Mouse (Mus musculus) intestine, embryonic 14.5 days (tissue): Measurements from ENCODE around the gene Med12. TPM values are rescaled to one million over a fixed set of nuclear protein-coding genes. Genes with fewer than 3 reads are reported as not detected.

Experiments used
- ATAC-seq: fragments of 200-750 bp; cut with Nextera tagmentation; replicated peaks from 2 replicates; pipeline ENCODE4 v1.8.0; 2017; ENCODE audit warnings: low read depth, moderate number of reproducible peaks, moderate TSS enrichment, moderate library complexity; ENCODE audit not compliant: low FRiP score, low TSS enrichment
- DNase-seq: peaks from one replicate; pipeline ENCODE4 v3.0.0-alpha.2; 2018; ENCODE audit warnings: low spot score
- H3K27ac ChIP-seq: fragments of 300-500 bp; sonication (generic); 2 replicates; pipeline ENCODE4 v1.5.1; 2014; ENCODE audit warnings: low read depth, mild to moderate bottlenecking, control low read depth
- H3K27me3 ChIP-seq: fragments of 300-500 bp; sonication (generic); replicated peaks from 2 replicates; pipeline ENCODE4 v1.6.1; 2014; ENCODE audit warnings: low read length, control low read depth; ENCODE audit not compliant: control insufficient read depth, insufficient read depth
- H3K36me3 ChIP-seq: fragments of 300-500 bp; sonication (generic); 2 replicates; pipeline ENCODE4 v1.6.1; 2014; ENCODE audit warnings: low read length, control low read depth; ENCODE audit not compliant: control insufficient read depth, insufficient read depth
- H3K4me1 ChIP-seq: fragments of 300-500 bp; sonication (generic); replicated peaks from 2 replicates; pipeline ENCODE4 v1.6.1; 2014; ENCODE audit warnings: low read length, control low read depth, mixed read lengths; ENCODE audit not compliant: control insufficient read depth, insufficient read depth
- H3K4me2 ChIP-seq: fragments of 300-500 bp; sonication (generic); 2 replicates; pipeline ENCODE4 v1.6.1; 2014; ENCODE audit warnings: low read length
- H3K4me3 ChIP-seq: fragments of 300-500 bp; sonication (generic); 2 replicates; pipeline ENCODE4 v1.5.1; 2014; ENCODE audit warnings: low read depth, low read length, control low read depth, mixed read lengths
- H3K9ac ChIP-seq: fragments of 300-500 bp; sonication (generic); 2 replicates; pipeline ENCODE4 v1.6.1; 2014; ENCODE audit warnings: mild to moderate bottlenecking, low read length
- H3K9me3 ChIP-seq: fragments of 300-500 bp; sonication (generic); 2 replicates; pipeline ENCODE4 v1.6.1; 2016; ENCODE audit warnings: low read length, control low read depth; ENCODE audit not compliant: control insufficient read depth
- WGBS: fragments of 180-500 bp; shearing (Covaris S2); extraction: QIAGEN DNeasy Blood & Tissue Kit; methylation state at CpG from one replicate; pipeline ENCODE4 v1.1.7; 2014; 5-methylcytosine and 5-hydroxymethylcytosine counted together
- polyA plus RNA-seq: library from polyadenylated mRNA; unstranded; fragments of >200 nt; fragmentation: Nextera tagmentation; extraction: Ambion mirVana; gene quantifications from 2 replicates; pipeline ENCODE4 v1.2.1, GENCODE M21; 2014

The Med12 gene
- polyA plus RNA-seq, 1 experiment from 2014 or later, result 38.5 TPM

DNA sequence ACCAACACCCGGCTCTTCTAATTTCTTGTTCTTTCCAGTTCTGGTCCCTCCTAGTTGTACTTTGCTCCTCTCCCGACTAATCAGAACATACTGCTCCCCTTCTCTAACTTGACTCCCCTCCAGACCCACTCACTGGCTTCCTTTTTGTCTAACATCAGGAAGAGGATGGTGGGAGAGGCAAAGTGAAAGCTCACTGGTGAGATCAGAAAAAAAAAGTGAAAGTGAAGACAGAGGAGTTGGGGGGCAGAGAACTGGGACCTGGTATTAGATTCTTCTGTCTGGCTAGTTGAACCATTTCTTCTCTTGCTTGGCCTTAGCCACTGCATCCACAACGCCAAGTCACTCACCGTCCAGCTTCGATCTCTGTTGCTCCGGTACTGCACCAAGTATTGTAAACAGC, 7.2 kb upstream of the Med12 start:
- Histone ChIP-seq H3K4me2 (no peak overlapping the region), H3K27me3 (no peaks in the 10 kb centered on the region; the same call in 1 of the 2 replicates), H3K27ac (no peak overlapping the region), H3K4me3 (no peak overlapping the region), H3K4me1 (no peaks in the 10 kb centered on the region), H3K9ac (no peak overlapping the region), H3K36me3 (no peaks in the 10 kb centered on the region), H3K9me3 (no peaks in the 10 kb centered on the region)
- WGBS, result 81% methylated on average over 6 of the region's 6 CpGs
- DNase-seq (no peak), ATAC-seq (no peak)

- Histone ChIP-seq H3K4me1 (no peaks in the 10 kb centered on the region), H3K9ac (no peak within 1 kb of the TSS), H3K4me2 (no peak within 1 kb of the TSS), H3K27ac (no peak within 1 kb of the TSS), H3K27me3 (no peaks in the 10 kb centered on the region; the same call in 1 of the 2 replicates), H3K9me3 (no peaks in the 10 kb centered on the region), H3K4me3 (no peak within 1 kb of the TSS), H3K36me3 (no peaks in the 10 kb centered on the region)
- DNase-seq (no peak), ATAC-seq (no peak)
- WGBS, result 44% methylated on average over 5 of the region's 5 CpGs
Observed at GRCm38 (mm10) chrX:101268025-101268754, 5.6 kb upstream of the Med12 start, which contains the start of gene Il2rg. Il2rg (minus strand) TSS chrX:101268255.

DNA sequence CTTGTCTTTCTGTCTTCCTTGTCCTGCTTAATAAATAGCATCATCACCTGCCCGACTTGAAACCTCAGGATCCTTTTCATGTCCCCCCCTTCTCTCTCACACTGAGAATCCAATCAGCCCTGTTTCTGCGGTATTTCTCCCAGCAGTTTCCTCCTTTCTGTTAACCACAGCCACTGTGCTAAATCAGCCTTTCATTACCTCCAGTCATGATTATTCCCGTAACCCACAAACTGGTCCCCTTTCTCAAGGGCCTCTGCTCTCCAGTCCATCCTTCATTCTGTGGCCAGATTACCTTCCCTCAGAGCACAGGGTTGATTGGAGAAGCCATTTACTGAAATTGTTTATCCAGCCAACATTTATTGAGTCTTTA, 5.1 kb upstream of the Med12 start, which contains the start of gene Gm20489:
TSS of gene Gm20489 (minus strand) at position 269 of the 370 bp plus-strand sequence.
- H3K4me1 ChIP-seq, result no peaks in the 10 kb centered on the region
- ATAC-seq (no peak), DNase-seq (no peak)
- WGBS, result 44% methylated on average over 3 of the region's 3 CpGs
- no peak within 1 kb of the TSS for H3K4me3 ChIP-seq
- no peaks in the 10 kb centered on the region for H3K36me3 ChIP-seq
- H3K4me2 ChIP-seq, result no peak within 1 kb of the TSS
- H3K9ac ChIP-seq, result no peak within 1 kb of the TSS
- H3K27me3 ChIP-seq, result no peaks in the 10 kb centered on the region; the same call in 1 of the 2 replicates
- H3K9me3 ChIP-seq, result no peaks in the 10 kb centered on the region
- H3K27ac ChIP-seq, result no peak within 1 kb of the TSS

DNA sequence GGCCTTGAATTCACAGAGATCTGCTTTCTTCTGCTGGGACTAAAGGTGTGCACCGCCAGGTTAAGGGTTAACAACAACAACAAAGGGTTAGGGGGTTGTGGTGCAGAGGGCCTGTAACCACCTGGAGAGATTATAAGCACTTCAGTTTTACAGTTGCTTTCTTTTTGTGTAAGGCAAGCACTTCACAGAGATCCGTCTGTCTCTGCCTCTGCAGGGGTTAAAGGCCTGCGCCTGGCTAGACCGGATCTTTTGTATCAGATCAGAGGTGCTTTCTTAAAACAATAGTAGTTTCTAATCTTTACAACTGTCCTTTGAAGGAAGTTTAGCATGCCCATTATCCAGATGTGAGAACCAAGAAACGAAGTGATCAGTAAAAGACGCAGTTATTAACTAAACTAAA, 420 bp upstream of the Med12 start:
- H3K27ac ChIP-seq, result no peak overlapping the region
- DNase-seq, result no peak
- H3K9me3 ChIP-seq, result no peaks in the 10 kb centered on the region
- no peak for ATAC-seq
- 0 out of 2 replicates have a peak overlapping the region, but pooled peaks have one; percentile 56 for H3K9ac ChIP-seq
- 0 out of 2 replicates have a peak, but pooled peaks cover 3% of the 10 kb centered on the region for H3K27me3 ChIP-seq
- H3K4me3 ChIP-seq, result peak overlapping the region; percentile 48
- no peaks in the 10 kb centered on the region for H3K4me1 ChIP-seq
- H3K4me2 ChIP-seq, result peak overlapping the region; percentile 44
- WGBS, result 22% methylated on average over 6 of the region's 6 CpGs
- peaks cover 15% of the 10 kb centered on the region for H3K36me3 ChIP-seq

DNA sequence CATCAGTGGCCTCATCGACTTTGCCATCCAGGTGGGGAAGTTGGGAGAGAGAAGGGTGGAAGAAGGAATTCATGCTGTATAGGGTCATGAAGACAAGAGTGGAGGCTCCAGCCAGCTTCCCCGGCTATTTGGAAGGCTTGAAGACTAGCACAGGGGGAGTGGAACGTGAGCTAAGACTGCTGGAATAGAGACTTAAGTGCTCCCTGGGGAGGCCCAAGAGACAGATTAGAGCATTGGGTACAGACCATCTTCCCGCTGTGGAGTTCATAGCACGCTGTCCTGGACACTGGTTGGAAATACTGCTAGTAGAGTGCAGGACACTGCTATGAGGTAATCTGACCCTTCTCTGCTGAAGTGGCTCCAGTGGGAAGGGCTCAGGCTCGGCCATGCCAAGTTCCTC, 9.0 kb downstream of the Med12 start:
- DNase-seq, result no peak
- no peak overlapping the region for H3K4me2 ChIP-seq
- H3K36me3 ChIP-seq, result peaks cover 75% of the 10 kb centered on the region
- no peak for ATAC-seq
- no peaks in the 10 kb centered on the region for H3K9me3 ChIP-seq
- no peak overlapping the region for H3K4me3 ChIP-seq
- WGBS, result 83% methylated on average over 6 of the region's 6 CpGs
- no peaks in the 10 kb centered on the region for H3K4me1 ChIP-seq
- H3K27me3 ChIP-seq, result 0 out of 2 replicates have a peak, but pooled peaks cover 3% of the 10 kb centered on the region
- H3K27ac ChIP-seq, result no peak overlapping the region
- no peak overlapping the region for H3K9ac ChIP-seq

DNA sequence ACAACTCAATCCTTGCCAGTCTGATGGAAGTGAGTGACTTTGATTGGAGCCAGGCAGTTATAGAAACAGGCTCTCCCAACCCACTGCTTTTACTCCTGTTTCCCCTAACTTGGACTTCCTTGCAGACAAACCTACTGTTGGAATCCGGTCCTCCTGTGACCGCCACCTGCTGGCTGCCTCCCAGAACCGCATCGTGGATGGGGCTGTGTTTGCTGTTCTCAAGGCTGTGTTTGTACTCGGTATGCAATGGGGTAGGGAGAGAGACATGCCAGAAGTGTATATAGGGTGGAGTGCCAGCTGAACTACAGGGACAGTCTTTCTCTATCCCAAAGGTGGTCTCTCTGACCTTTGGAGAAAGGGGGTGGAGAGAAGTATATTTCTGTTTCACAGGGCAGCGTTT, 11.7 kb downstream of the Med12 start:
- H3K27ac ChIP-seq, result no peak overlapping the region
- DNase-seq (peak; percentile 72), ATAC-seq (no peak; the same call in 1 of the 2 replicates)
- H3K9ac ChIP-seq, result no peak overlapping the region
- H3K4me1 ChIP-seq, result no peaks in the 10 kb centered on the region
- H3K27me3 ChIP-seq, result 0 out of 2 replicates have a peak, but pooled peaks cover 3% of the 10 kb centered on the region
- WGBS, result 28% methylated on average over 6 of the region's 6 CpGs
- no peak overlapping the region for H3K4me3 ChIP-seq
- H3K4me2 ChIP-seq, result no peak overlapping the region
- peaks cover 79% of the 10 kb centered on the region for H3K36me3 ChIP-seq
- H3K9me3 ChIP-seq, result no peaks in the 10 kb centered on the region

DNA sequence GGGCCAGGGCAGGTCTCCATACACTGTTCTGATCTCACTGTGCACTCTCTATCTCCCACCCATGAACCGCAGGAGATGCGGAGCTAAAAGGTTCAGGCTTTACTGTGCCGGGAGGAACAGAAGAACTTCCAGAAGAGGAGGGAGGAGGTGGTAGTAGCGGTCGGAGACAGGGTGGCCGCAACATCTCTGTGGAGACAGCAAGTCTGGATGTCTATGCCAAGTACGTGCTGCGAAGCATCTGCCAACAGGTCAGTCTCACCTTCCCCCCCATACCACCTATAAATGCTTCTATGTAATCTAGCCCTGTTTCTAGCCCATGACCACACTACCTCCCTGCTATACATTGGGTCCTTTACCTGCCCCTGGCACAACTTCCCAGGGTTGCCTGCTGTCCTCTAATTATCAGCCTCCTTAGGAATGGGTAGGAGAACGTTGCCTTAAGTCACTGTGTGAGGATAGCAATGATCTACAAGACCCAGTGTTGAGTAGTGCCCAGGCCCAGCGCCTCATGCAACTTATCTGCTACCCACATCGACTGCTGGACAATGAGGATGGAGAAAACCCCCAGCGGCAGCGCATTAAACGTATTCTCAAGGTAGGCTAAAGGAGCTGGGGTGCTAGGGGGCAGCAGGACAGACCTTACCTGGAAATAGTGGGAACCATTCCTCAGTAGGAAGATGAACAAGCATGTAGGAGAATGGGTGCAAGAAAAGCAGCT, 12.3 kb downstream of the Med12 start:
- H3K9ac ChIP-seq, result no peak overlapping the region
- H3K4me3 ChIP-seq, result no peak overlapping the region
- no peak for DNase-seq
- ATAC-seq, result no peak
- H3K27ac ChIP-seq, result no peak overlapping the region
- H3K36me3 ChIP-seq, result peaks cover 77% of the 10 kb centered on the region
- no peak overlapping the region for H3K4me2 ChIP-seq
- H3K9me3 ChIP-seq, result no peaks in the 10 kb centered on the region
- 0 out of 2 replicates have a peak, but pooled peaks cover 3% of the 10 kb centered on the region for H3K27me3 ChIP-seq
- no peaks in the 10 kb centered on the region for H3K4me1 ChIP-seq
- WGBS, result 89% methylated on average over 14 of the region's 14 CpGs

GRCm38 (mm10) chrX:101287543-101287942, 13.7 kb downstream of the Med12 start:
- ATAC-seq, result no peak
- WGBS, result 84% methylated on average over 3 of the region's 3 CpGs
- DNase-seq, result no peak

More at GRCm38 (mm10) chrX:101287543-101287942, 13.7 kb downstream of the Med12 start:
- Histone ChIP-seq H3K9me3 (no peaks in the 10 kb centered on the region), H3K4me2 (no peak overlapping the region), H3K27ac (no peak overlapping the region), H3K9ac (no peak overlapping the region), H3K4me1 (no peaks in the 10 kb centered on the region), H3K4me3 (no peak overlapping the region), H3K36me3 (peaks cover 78% of the 10 kb centered on the region), H3K27me3 (0 out of 2 replicates have a peak, but pooled peaks cover 3% of the 10 kb centered on the region)
